Mouse (Mus musculus): ENCODE data around the gene Epha4.

Epha4 gene

DNA sequence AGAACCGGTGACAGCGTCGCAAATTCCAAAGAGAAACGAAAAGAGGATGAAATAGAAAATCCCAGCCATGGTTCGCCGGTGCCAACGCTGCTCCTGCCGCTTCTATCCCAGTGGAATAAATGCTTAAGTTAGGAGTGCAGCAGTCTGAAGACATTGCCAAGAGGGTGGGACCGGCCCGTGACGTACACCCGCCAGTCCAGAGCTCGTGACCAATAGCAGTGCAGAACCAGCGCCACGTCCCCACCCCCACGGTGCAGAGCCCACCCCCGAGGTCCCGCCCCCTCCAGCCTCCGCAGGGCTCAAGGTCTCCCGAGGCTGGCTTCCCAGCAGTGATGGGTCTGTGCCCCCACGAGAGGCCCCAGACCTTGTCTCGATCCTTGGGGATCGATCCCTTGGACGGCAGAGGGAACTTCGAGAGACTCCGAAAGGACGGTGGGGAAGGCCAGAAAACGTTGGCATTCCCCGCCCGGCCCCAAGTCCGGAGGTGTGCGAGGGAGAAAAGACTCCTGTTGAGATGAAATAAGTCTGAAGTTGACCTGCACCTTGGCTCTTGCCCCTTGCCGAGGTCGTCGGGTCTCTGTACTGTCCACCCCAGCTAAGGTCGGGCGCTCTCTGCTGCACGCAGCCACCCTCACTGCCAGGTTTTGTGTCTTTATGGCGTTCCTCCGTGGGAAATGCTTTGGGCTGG, at the start of gene Epha4:
Gene Epha4, minus strand, starts transcription at position 126 of the 688 bp plus-strand sequence.
- in situ Hi-C loops (cut with MboI), result no loop called here

DNA sequence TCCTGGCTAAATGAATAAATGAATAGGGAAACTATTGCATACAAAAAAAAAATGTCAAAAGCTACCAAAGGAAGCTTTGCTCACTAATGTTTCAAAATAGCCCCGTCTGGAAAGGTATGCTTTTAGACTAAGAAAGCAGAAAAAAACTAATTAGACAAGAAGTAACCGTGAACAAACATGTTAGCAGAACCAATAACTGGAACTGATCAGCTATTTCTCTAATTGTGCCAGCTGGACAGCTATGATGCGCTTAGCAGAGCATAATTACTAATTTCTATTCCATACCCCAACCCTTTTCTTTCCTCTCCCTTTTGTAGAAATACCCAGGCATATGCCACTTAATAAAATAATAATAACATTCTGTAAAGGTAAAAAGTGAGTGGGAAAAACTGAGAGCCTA, 41.3 kb upstream of the Epha4 start:
- in situ Hi-C loops (cut with MboI), result no loop called here

DNA sequence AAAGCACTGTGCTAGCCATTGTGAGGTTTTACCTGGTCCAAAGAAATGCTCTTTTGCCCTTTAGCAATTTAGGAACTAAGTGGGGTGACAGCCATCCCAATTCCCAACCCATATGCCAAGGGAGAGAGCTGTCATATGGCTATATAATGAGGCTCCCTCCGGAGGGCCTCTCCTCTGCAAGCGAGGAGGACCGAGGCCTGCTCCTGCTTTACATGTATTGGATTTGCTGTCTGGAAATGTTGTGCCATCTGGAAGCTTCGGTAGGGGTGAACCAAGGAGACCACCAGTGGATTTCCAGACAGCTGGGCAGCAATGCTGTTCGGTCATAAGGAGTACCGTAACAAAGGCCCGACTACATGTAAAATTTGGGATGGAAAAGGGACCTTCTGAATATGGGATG, 37.0 kb upstream of the Epha4 start:
- in situ Hi-C loops (cut with MboI), result no loop called here

DNA sequence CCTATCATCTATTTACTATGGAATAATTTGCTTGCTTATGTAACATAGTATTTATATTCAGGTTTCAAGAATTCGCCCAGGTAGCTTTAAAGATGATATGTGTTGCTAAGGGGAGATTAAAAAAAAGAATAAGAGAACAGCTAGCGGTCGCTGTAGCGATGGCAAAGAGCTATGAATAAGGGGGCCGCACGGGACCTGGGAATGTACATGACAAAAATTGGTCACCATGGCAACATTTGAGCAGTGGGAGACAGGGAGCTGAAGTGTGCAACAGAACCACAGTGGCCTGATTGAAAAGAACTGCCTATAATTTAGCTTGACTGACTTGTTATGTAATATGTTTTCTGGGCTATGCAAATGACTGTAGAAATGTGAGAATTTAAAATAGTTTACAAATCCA, 30.8 kb upstream of the Epha4 start:
- in situ Hi-C loops (cut with MboI), result no loop called here

DNA sequence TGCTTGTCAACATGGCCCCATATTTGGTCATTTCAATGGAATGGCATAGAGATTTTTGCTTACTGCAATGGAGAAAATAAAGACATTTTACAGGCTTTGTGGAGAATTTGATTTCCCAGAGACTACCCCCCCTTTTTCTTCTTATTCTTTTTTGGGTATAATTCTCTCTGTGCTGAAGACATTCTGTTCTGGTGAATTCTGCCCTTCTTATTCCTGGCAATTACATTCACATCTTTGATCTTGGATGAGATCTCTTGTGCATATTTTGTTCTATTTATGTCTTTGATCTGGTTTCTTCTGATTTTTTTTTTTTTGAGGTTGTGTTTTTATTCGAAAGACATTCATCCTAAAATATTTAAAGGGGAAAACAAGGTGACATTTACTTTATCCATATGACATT, 30.1 kb upstream of the Epha4 start:
- in situ Hi-C loops (cut with MboI), result no loop called here

DNA sequence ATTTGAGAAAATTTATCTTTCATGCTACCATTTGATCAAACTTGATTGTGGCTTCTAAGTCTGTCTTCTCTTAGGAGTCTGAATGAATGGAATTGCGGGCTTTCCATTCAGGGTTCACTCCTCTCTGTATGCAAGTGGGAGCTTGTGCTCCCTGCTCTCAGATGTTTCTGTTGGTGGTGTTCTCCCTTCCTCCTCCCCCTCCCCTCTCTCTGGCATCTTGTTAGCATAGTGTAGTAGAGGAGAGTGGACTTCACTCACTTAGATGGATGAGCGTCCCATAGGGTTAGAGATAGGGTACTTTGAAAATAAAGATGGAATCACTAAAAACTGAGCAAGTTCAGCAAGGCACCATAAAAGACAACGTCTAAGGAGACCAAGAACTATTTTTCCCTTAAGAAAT, 29.4 kb upstream of the Epha4 start:
- in situ Hi-C loops (cut with MboI), result no loop called here

DNA sequence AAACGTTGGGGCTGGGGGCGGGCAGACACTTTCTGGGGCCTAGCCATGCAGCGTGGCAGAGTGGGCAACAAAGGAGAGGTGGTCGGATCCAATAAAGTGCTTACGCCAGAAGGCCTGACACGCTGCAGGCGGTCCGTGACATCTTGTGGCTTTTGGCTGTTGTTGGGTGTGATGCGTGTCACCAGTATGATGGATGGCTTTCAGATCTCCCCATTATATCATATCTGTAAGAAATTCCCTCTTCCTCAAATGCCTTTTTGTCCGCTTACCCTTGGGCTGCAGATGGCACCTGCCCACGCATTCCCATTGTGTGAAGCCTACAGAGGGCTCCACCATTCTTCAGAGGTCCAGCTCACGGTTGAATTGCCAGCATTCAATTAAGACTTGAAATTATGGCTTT, 25.1 kb upstream of the Epha4 start:
- in situ Hi-C loops (cut with MboI), result no loop called here

DNA sequence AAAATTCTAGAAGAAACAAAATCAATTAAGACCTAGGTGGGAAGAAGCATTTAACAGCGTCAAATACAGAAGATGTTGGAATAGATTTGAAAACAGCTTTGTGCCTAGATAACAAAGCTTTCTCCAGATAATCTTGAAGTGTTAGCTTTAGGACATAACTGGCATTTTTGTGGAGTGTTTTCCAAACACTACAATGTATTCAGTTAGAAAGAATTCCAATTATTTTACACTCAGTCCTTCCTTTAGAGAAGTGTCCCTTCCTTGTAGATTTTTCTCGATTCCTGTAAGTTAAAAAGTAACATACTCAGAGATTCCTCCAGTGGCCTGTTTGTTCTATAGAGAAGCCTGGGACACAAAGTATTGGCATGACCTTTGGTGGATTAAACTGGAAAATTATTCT, 23.7 kb upstream of the Epha4 start:
- in situ Hi-C loops (cut with MboI), result no loop called here

DNA sequence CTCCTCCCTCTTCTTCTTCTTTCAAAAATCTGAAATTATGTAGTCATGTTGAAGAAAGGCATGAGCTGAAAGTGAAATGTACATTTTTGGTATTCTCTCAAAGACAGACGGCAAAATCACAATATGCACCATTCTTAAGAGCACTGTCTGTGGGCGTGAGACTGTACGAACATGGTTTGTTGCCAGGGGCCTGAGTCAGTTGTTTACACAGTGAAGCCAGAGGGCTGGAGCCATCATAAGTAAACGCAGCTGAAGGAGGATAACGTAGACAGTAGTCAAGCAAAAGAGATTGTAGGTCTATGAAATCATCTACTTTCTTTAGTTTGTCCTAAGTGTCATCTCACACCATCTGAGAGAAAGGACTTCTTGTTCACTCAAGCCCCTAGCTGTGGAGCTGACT, 21.0 kb upstream of the Epha4 start:
- in situ Hi-C loops (cut with MboI), result no loop called here

DNA sequence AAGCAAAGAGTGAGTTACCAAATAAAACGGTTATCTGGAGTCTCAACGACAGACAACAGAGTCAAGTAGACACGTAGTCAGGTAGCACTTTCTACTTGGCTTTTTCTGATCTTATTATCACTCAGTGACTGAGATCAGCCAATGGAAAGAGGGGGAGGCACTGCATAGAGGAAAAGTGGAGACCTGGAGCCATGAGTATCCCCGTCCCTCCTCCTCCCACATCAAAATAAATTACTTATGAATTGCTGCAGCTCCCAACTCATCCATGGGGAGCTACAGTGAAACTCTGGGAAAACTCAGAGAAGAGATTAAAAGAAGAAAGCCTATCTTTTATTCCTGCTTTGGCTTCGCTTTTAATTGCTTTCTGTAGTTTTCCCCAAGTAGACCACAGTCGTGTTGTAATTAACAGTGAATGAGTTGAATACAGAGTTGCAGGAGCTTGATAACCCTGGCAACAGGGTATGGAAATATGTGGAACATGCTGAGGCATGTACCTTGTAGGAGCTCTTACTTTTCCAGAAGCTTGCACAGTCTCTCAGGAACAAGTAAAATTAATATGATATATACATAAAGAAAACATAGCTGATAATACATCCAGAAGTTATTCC, 17.8 kb upstream of the Epha4 start:
- in situ Hi-C loops (cut with MboI), result no loop called here

DNA sequence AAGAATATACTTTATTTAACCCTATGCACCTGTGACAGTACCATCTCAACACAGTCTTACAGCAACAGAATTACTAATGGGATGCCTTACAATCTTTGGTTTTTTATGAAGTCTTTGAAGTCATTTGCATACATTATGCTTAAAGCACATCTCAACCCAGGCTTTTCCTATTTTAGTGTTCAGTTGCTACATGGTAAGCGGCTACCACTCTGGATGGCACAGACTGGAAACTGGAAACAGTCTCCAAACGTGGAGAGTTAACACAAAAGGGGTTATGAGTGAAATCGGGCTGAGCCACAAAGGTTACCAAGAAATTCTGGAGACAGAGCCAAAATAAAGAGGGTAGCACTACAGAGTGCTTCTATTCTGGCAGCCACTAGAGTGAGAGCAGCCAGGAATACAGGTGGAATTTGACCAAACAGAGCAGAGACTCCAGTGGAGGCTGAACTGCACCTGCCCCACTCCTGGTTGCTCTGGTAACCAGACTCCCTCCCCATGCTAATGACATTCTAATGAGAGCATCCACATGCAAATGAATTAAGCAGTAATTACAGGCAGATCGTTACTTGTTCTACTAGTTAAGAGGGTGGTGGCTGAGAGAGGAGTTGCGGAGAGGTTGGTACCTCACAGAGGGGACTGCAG, 17.2 kb upstream of the Epha4 start:
- in situ Hi-C loops (cut with MboI), result no loop called here

DNA sequence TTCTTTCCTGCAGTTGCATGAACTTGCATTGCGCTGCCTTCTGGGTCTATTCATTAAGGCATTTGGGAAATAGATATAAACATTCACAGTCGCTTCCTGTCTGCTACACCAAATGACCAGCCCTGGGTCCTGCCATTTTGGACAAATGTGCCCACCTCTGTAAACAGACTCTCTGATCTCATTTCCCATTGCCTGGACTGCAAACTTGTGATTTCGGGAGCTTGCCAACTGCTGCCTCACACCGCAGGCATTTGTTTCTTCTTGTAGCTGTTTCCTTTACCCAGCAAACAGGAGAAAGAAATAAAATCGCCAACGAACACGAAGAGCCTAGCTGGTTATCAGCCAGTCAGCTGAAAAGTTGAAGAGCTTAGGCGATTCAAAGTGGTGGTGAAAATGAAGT, 10.2 kb upstream of the Epha4 start:
- in situ Hi-C loops (cut with MboI), result no loop called here

DNA sequence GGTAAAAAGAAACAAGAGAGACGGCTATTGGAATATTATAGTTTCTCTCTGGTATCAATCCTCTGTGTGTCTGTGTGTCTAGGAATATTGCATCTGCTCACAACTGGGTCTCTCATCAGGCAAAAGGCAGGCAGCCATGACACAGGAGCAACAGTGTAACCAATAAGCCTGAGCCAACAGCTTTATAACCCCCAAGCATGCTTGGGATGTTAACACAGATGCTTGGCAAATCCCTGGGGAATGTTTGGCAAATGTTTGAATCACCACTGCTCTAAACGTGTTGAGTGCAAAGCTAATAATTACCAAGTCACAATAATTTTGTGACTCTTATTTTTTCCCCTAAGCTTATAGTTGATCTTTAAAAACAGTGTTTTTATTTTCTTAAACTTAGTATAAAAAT, 8.5 kb upstream of the Epha4 start:
- in situ Hi-C loops (cut with MboI), result no loop called here

DNA sequence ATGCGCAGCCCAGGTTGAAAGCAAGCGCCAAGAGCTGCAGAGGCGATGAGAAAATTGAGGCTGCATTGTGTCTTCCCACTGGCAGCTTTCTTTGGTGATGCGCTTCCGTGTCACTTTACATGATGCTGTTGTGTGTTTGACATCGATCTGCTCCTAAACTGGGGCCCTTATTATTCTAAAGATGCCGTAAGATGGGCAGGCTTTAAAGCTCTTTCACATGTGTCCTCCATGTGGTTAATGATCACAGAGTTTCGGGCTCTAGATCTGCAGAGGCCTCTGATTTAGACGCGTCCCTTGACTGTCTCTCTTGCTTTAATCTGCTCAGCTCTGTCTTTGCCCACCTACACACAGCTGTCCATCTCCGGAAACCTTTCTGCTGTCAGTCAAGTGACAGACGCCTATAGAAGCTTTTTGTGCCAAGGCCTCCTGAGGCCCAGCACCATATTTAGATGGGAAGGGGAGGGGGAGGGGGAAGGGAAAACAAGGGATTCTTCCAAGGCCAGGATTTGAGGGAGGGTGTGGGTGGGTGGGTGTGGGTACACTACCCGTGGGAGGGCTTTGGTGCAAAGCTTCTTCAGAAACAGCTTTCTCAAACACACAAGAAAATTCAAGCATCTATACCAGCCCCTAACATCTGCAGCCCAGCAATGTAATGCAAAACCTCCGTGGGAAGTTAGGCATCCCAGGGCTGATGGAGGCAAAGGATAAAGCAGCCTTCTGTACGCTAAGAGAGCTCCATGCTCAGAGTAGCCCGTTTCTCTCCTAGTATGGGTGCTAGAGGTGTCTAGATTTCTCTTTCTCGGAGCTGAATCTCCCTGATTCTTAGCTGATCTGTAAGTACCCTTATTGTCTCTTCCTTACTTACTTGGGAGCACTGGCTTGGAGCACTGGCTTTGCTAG, 7.0 kb upstream of the Epha4 start:
- in situ Hi-C loops (cut with MboI), result no loop called here

DNA sequence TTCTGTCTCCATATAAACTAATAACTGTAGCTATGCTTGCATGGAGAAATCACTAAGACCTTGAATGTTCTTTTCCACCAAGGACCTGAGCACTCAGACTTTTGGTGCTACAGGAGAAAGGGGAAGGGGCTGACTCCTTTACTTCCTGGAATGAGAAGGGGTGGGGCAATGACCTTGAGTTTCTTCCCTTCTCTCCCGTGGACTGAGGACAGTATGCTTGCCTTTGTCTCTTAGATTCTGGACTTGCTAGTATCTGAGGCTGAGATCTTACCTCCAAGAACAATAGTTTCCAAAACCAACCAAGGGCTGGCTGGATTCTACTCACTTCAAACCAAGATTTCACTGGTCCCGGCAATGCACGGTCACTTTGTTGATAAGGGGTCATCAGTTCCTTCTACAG, 3.8 kb upstream of the Epha4 start:
- in situ Hi-C loops (cut with MboI), result no loop called here

DNA sequence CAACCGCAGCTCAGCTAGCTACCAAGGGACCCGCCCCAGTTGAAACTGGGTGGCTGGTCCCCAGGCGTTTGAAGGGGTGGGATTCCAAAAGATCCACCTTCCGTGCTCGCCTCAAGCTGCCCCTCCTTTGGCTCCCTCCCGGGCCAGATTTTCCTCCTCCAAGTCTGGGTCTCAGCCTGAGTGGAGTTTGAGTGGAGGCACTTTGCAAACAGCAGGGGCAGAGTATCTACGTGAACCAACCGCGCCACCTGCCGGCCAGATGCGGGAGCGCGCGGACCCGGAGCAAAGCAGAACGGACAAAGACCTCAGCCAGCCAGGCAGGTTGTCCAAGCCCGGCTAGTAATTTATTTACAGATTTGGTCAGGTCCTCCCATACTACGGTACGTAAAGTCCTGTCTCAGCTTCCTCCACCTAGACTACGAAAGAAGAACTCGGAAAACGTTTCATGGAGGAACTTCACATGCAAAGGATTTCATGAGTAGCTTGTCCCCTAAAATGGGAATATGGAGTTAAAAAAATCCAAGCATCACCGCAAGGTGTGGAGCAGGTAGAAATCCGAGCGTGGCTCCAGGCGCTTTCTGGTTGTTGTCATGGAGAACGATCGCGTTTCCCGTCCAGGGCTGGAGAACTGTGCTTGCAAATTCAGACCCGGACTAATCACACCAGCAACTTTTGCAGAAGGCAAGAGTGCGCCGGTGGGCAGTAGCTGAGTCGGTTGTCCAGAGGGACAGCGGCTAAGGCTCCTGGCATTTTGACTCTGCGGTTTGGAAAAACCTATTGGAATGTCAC, 1.5 kb upstream of the Epha4 start:
- in situ Hi-C loops (cut with MboI), result no loop called here

DNA sequence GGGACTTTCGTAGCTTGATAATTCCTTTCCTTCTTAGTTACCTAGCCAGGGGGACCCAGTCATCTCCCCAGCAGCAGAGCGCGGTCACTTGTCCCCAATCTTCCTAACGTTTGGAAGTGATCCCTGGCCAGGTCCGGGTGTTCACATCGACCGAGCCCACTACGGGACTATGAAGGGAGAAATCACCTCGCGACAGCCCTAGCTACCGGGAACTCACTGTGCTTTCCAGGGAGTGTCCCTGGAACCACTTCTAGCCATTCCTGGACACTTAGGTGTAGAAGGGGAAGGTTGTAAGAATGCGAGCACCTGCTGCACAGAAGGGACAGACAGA, 728 bp upstream of the Epha4 start:
- in situ Hi-C loops (cut with MboI), result no loop called here

DNA sequence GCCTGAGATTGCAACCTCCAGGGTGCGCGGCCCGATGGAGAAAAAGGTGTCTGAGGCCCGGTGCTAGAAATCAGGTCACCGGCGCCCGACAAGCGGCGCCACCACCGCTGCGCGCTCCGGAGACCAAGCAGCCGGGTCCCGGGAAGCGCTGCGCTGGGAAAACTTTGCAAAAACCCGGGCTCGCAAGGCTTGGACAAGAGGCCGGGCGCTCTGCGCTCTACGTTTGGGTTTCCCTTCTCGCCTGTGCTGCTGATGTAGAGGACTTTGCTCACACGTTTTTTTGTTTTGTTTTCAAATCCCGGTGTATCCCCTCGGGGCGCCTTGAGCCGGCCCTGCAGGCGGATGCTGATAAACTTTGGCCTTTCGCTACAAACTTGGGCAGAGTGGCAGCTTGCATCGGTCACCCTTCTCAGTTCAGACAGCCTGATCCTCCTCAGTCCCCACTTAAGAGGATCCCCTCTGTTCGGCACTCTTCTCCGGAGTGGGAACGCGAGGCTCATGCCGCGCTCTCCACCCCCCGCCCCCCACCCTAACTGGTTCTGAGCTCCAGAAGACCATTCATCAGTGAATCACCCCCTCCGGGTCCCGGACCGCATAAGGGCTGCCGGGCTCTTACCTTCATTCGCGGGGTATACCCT, 444 bp downstream of the Epha4 start:
- in situ Hi-C loops (cut with MboI), result no loop called here

DNA sequence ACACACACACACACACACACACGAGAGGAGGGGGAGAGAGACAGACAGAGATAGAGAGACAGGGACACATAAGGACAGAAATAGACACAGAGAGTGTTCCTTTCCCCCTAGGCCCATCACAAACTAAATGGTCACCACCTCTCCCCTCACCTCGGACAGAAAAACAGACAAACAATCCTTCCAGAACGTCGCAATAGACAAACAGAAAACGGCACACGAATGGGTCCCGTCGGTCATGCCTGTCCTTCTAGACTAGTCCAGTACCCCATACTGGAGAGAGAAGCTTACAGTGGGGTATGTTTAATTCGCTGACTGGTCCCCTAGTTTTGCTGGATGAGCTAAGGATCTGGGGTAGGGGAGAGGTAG, 946 bp downstream of the Epha4 start:
- in situ Hi-C loops (cut with MboI), result no loop called here

DNA sequence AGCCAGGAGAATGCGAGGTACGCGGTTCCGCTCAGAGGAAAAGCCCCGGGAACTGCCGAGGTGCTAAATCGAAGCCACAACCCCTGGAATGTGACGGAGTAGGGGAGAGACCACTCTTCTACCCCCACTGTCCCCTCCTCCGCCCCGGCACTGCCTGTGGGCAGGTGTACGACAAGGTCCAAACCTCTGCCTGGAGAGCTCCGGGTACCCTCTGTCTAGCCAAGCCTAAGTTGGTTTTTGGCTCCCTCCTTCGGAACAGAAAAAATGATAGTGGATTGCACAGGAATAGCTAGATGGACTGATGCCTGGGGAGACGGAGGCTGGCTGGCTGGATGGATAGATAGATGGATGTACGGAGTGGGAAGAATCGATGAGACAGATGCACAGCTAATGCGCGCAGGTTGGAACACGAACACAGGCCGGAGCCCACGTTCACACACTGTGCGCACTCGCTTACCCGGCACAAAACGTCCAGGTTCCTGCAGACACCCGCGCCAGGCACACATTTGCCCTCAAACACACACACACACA, 1.4 kb downstream of the Epha4 start:
- in situ Hi-C loops (cut with MboI), result no loop called here
